Mouse (Mus musculus) embryonic facial prominence, embryonic 13.5 days (tissue): Measurements from ENCODE around the gene Kansl1l. TPM values are rescaled to one million over a fixed set of nuclear protein-coding genes. Genes with fewer than 3 reads are reported as not detected.
A peak's percentile ranks its signal among the peaks of the same experiment; 100 is the strongest.
"Not testable (repeated sequence)": the region's sequence is repeated elsewhere in the genome, so short reads cannot be mapped to it uniquely, and the experiment has no call there.

ENCODE experiments used
- ATAC-seq: fragments of 200-750 bp; cut with Nextera tagmentation; 2 replicates; pipeline ENCODE4 v1.8.0; 2017; ENCODE audit warnings: low read depth; ENCODE audit not compliant: insufficient number of reproducible peaks, insufficient read depth, low FRiP score, low TSS enrichment
- H3K27ac ChIP-seq: fragments of 300-500 bp; sonication (generic); 2 replicates; pipeline ENCODE4 v1.5.1; 2015; ENCODE audit warnings: moderate library complexity, mild to moderate bottlenecking, inconsistent platforms
- H3K27me3 ChIP-seq: fragments of 300-500 bp; sonication (generic); 2 replicates; pipeline ENCODE4 v1.6.1; 2015; ENCODE audit warnings: mild to moderate bottlenecking, inconsistent platforms
- H3K36me3 ChIP-seq: fragments of 300-500 bp; sonication (generic); 2 replicates; pipeline ENCODE4 v1.6.1; 2015; ENCODE audit warnings: mild to moderate bottlenecking, inconsistent platforms
- H3K4me1 ChIP-seq: fragments of 300-500 bp; sonication (generic); 2 replicates; pipeline ENCODE4 v1.6.1; 2015; ENCODE audit warnings: inconsistent platforms
- H3K4me2 ChIP-seq: fragments of 300-500 bp; sonication (generic); 2 replicates; pipeline ENCODE4 v1.6.1; 2015; ENCODE audit warnings: moderate library complexity, mild to moderate bottlenecking, inconsistent platforms
- H3K4me3 ChIP-seq: fragments of 300-500 bp; sonication (generic); 2 replicates; pipeline ENCODE4 v1.5.1; 2015; ENCODE audit warnings: mild to moderate bottlenecking, inconsistent platforms
- H3K9ac ChIP-seq: fragments of 300-500 bp; sonication (generic); 2 replicates; pipeline ENCODE4 v1.6.1; 2015; ENCODE audit warnings: mild to moderate bottlenecking, inconsistent platforms
- H3K9me3 ChIP-seq: fragments of 300-500 bp; sonication (generic); 2 replicates; pipeline ENCODE4 v1.6.1; 2016; ENCODE audit warnings: inconsistent platforms
- WGBS: fragments of 180-500 bp; shearing (Covaris S2); methylation state at CpG from one replicate; pipeline ENCODE4 v1.1.7; 2015; ENCODE audit warnings: mixed read lengths; 5-methylcytosine and 5-hydroxymethylcytosine counted together
- polyA plus RNA-seq: library from polyadenylated mRNA; unstranded; fragments of >200 nt; fragmentation: Nextera tagmentation; extraction: Ambion mirVana; gene quantifications from 2 replicates; pipeline ENCODE4 v1.2.1, GENCODE M21; 2015

Gene Kansl1l
- polyA plus RNA-seq, 1 experiment from 2014 or later: 21.7 TPM

DNA sequence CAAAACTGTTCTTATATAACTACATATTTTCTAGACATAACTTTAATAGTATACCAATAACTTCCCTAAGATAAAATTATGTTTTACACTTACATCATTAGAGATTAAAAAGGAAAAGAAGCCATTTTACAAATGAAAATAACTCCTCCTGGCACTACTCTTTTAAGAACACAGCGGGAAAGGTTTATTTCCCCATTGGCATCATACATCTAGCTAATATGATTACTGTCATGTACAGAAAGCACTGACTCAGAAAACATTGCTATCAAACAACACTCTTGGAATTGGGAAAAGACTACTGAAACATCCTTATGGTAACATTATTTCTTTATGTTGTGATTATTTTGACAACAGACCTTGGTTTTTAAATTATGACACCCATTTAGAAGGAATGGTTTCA, 48.6 kb downstream of the Kansl1l start:
- WGBS: 91% methylated on average over 1 of the region's 1 CpGs
- Histone ChIP-seq H3K4me3 (no peak overlapping the region), H3K4me2 (no peak overlapping the region), H3K4me1 (no peaks in the 10 kb centered on the region), H3K9me3 (no peaks in the 10 kb centered on the region; the same call in 1 of the 2 replicates), H3K27ac (no peak overlapping the region), H3K27me3 (no peaks in the 10 kb centered on the region), H3K9ac (no peak overlapping the region), H3K36me3 (peaks cover 33% of the 10 kb centered on the region)
- no peak for ATAC-seq

DNA sequence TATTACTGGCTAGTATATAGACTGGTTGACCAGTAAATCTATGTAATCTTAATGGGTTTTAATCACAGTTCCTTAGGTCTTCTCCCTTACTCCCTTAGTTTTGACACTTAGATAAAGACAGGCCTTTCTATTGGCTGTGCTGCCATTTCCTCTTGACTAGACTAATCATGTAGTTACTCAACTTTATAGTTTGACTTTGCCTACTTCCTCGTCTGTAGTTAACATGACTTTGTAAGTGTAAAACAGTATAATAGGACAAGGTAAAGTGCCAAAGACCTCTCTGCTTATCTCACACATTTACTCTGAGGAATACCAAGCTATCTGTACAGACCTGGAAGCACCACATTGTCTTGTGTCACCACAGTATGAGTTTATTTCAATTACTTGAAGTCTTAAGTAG, 86.8 kb downstream of the Kansl1l start:
- Histone ChIP-seq H3K9ac (no peak overlapping the region), H3K27ac (no peak overlapping the region)
- WGBS: 74% methylated on average over 1 of the region's 1 CpGs

DNA sequence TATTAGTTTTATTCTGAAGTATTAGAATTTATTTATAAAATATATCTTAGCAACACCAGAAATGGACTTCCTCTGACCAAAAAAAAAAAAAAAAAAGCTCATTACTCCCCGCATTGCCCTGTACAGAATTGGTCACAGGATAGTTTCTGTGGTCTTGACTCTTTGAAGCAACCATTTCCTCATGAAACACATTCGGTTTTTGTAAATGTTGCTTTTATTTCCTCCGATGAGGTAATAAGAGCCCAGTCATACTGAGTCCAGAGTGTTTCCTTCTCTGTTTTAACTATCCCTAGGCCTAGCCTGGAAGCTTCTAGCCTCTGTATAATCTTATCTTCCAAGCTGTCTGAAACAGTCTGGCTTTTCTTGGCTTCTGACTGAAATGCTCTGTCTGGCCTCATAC, 104.5 kb downstream of the Kansl1l start:
- Histone ChIP-seq H3K4me1 (no peaks in the 10 kb centered on the region), H3K36me3 (peaks cover 51% of the 10 kb centered on the region)

More for the DNA sequence above, 86.8 kb downstream of the Kansl1l start:
- ATAC-seq: no peak
- Histone ChIP-seq H3K9me3 (no peaks in the 10 kb centered on the region), H3K4me3 (no peak overlapping the region), H3K36me3 (peaks cover 30% of the 10 kb centered on the region), H3K4me1 (no peaks in the 10 kb centered on the region), H3K4me2 (no peak overlapping the region), H3K27me3 (no peaks in the 10 kb centered on the region)

DNA sequence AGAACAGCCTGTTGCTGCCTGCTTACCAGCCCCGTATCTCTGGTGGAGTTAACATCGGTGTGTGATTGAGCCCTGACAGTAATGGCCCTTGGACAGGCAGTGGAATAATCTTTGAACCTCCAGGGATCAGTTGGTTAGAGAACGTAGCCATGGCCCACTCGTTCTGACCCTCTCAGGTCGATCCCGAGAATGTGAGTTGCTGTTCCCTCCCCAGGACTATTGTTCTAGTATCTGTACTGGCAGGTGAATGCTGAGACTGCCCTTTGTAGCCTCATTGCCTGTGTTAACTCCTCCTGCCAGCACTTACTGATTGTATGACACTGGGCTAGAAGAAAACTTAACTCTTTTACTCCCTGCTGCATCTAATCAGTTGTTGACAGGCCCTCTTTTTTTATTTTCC, 112.8 kb downstream of the Kansl1l start:
- Histone ChIP-seq H3K36me3 (peaks cover 24% of the 10 kb centered on the region), H3K27me3 (no peaks in the 10 kb centered on the region), H3K4me2 (no peak overlapping the region), H3K27ac (no peak overlapping the region), H3K4me3 (no peak overlapping the region), H3K9me3 (no peaks in the 10 kb centered on the region), H3K9ac (no peak overlapping the region), H3K4me1 (peaks cover 6% of the 10 kb centered on the region)
- 76% methylated on average over 6 of the region's 6 CpGs for WGBS
- no peak for ATAC-seq

More for the DNA sequence above, 104.5 kb downstream of the Kansl1l start:
- no peak overlapping the region for H3K27ac ChIP-seq
- no peak overlapping the region for H3K4me2 ChIP-seq
- no peak for ATAC-seq
- no peaks in the 10 kb centered on the region for H3K27me3 ChIP-seq
- no peaks in the 10 kb centered on the region for H3K9me3 ChIP-seq
- no peak overlapping the region for H3K4me3 ChIP-seq
- no peak overlapping the region for H3K9ac ChIP-seq
- 85% methylated on average over 3 of the region's 3 CpGs for WGBS

DNA sequence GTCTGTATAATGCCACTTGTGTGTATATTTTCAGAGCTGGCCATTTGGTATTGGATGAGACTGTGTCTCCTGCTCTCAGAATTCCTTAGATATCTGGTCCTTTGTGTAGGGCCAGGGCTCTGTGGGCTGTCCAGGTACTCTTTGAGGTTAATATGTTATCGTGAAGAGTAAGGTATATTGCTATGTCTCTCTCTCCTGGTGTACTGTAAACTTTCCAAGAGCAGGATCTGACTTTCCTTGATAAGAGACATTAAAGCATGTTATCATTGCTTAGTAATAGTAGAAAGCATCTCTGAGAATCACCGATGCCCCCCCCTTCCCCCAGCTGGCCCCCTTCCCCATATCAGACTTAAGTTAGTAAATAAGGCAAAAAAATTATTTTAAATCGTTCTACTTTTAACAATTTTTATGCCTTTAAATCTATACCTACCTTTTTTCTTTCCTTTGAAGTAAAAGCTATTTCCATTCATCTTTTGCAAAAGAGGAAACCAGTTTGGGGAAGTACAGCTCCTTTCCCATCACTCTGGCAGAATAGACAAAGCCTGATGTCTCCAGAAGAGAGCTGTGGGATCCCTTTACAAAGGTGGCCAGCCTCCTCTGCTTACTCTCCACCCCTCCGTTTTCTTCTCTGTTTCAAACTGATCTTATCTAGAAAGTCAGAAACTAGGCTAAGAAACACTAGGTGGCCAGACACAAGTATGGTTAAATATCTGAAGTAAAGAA, 114.6 kb downstream of the Kansl1l start:
- no peak overlapping the region for H3K9ac ChIP-seq
- ATAC-seq: no peak
- WGBS: 79% methylated on average over 4 of the region's 4 CpGs
- H3K27me3 ChIP-seq: no peaks in the 10 kb centered on the region
- H3K4me2 ChIP-seq: no peak overlapping the region
- H3K4me1 ChIP-seq: peaks cover 6% of the 10 kb centered on the region
- H3K4me3 ChIP-seq: no peak overlapping the region
- no peaks in the 10 kb centered on the region for H3K9me3 ChIP-seq
- H3K36me3 ChIP-seq: peaks cover 12% of the 10 kb centered on the region
- no peak overlapping the region for H3K27ac ChIP-seq

DNA sequence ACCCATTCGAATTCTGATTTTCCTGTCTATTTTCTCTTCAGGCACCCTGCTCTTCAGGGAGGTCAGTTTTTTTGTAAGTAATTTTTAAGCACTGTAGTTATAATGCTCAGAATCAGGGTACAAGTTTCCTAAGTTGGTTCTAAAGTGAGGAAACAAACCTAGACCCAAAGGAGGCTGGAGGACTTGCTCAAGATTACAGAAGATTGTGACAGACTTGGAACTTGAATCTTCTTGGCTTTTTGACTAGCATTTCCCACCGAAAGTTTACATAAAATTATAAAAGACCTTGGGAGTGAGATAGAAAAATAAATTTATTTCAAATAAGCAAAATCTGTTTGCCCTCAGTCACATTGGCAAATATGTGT, 115.8 kb downstream of the Kansl1l start:
- H3K27me3 ChIP-seq: no peaks in the 10 kb centered on the region
- peak overlapping the region; percentile 81 for H3K4me3 ChIP-seq
- no peaks in the 10 kb centered on the region for H3K9me3 ChIP-seq
- no peak for ATAC-seq
- H3K4me1 ChIP-seq: peaks cover 6% of the 10 kb centered on the region
- H3K9ac ChIP-seq: peak overlapping the region; percentile 81
- WGBS: 30% methylated on average over 2 of the region's 2 CpGs
- H3K4me2 ChIP-seq: peak overlapping the region; percentile 62
- no peak overlapping the region for H3K27ac ChIP-seq
- H3K36me3 ChIP-seq: peaks cover 3% of the 10 kb centered on the region

DNA sequence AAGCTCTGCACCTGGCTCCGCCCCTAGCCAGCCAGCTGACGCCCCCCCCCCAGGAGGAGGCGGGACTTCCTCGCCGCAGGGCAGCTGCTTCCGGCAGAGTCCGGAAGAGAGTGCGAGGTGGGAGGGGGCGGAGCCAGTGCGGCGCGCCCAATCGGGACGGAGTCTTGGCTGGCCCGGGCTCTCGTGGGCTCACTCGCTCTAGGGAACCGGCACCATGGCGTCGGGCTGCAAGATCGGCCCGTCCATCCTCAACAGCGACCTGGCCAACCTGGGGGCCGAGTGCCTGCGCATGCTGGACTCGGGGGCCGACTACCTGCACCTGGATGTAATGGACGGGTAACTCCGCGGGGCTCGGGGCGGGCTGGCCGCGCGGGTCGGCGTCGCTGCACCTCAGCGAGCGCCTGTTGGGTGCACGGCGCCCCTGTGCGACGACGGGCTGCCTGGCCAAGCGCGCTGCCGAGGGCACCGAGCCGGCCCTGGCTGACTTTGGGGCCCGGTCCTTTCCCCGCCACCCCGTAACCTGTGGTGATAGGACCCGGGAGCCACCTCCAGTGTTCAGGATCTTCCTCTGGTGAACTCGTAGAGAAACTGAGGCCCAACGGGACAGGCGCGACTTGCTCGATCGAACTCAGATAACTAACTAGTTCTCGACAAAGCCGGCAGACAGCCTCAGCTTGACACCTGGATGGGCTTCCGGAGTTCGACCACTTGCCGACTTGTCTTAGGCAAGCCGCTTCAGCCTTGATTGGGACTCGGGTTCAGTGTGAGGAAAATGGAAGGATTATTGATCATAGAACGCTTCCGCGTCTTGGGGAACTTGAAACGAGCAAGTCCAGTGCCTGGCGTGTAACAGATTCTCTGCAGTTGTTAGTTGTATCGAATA, 116.4 kb downstream of the Kansl1l start, which contains the start of gene Rpe:
Rpe (plus strand) TSS at position 139 of the 883 bp plus-strand sequence.
- H3K4me2 ChIP-seq: peak within 1 kb of the TSS; percentile 62
- peak within 1 kb of the TSS; percentile 81 for H3K9ac ChIP-seq
- peak within 1 kb of the TSS; percentile 82 for H3K27ac ChIP-seq
- WGBS: under 1% methylated on average over 73 of the region's 73 CpGs
- ATAC-seq: peak; percentile 99
- H3K36me3 ChIP-seq: no peaks in the 10 kb centered on the region
- peak within 1 kb of the TSS; percentile 81 for H3K4me3 ChIP-seq
- H3K9me3 ChIP-seq: no peaks in the 10 kb centered on the region
- H3K27me3 ChIP-seq: no peaks in the 10 kb centered on the region
- peaks cover 6% of the 10 kb centered on the region for H3K4me1 ChIP-seq

DNA sequence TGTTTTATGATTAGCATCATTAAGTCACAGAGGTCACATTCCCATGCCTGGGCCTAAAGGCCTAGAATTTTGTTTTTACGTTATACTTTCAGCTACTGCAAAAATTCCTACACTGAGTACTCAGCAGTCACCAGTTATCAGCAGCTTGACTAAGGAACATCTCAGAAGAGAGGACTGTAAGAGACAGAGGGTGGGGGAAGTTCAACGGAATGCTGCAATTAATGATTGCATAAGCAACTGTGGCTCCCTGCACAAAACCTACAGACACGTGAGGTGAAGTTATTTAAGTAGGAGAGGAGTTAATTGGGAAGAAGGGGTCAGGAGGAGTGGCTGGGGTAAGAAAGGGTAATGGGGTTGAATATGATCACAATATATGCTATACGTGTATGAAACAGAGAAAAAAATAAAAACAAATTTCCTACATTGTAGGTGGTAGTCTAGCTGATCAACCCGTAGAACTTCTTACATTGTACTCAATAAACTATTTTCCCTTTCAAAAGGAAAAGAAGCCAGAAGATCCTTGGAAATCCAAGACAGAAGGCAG, 117.1 kb downstream of the Kansl1l start:
- 45% methylated on average over 5 of the region's 5 CpGs for WGBS

DNA sequence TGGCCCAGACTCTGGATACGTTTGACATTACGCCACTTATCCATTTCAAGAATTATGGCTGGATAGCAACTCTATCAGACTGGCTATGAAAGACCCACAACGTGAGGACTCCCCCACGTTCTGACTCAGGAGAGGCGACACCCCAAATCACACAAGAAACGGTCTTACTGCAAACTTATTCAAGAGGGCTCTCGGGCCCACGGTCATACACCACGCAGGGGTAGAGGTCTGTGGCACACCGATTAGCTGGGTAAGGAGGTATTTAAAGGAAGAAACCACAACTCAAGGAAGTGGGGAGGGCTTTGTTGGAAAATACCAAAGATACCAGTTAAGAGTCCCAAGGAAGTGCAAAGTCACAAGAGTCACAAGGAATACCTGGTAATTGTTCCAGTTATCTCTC, 117.7 kb downstream of the Kansl1l start:
- not testable (repeated sequence) for H3K9me3 ChIP-seq, H3K4me2 ChIP-seq, H3K27ac ChIP-seq, H3K27me3 ChIP-seq, H3K36me3 ChIP-seq, H3K4me3 ChIP-seq, ATAC-seq, H3K4me1 ChIP-seq, H3K9ac ChIP-seq
- WGBS: 89% methylated on average over 10 of the region's 10 CpGs

More for the DNA sequence above, 117.1 kb downstream of the Kansl1l start:
- H3K9me3 ChIP-seq: no peaks in the 10 kb centered on the region
- H3K4me2 ChIP-seq: peak overlapping the region; percentile 62
- peaks cover 6% of the 10 kb centered on the region for H3K4me1 ChIP-seq
- no peaks in the 10 kb centered on the region for H3K27me3 ChIP-seq
- no peak overlapping the region for H3K9ac ChIP-seq
- no peak overlapping the region for H3K27ac ChIP-seq
- H3K4me3 ChIP-seq: peak overlapping the region; percentile 81
- peak; percentile 39; the same call in 1 of the 2 replicates for ATAC-seq
- no peaks in the 10 kb centered on the region for H3K36me3 ChIP-seq

DNA sequence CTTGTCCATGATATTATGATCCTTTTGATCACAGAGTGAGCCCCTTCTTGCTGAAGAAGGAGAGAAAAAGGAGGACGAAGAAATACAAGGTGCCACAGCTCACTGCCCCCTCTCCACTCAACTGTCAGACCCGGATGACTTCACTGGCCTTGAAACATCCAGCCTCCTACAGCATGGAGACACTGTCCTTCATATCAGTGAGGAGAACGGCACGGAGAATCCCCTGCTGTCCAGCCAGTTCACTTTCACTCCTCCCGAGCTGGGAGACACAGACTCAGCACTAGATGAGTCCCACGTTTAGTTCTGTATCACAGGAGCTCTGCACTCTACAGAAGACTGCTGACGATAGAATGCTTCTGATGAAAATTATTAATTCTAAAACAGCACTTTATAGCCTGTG, 122.1 kb downstream of the Kansl1l start:
- no peaks in the 10 kb centered on the region for H3K4me1 ChIP-seq
- H3K27me3 ChIP-seq: no peaks in the 10 kb centered on the region
- no peak for ATAC-seq
- H3K4me3 ChIP-seq: no peak overlapping the region
- WGBS: 72% methylated on average over 7 of the region's 7 CpGs
- H3K27ac ChIP-seq: no peak overlapping the region
- no peak overlapping the region for H3K4me2 ChIP-seq
- H3K9me3 ChIP-seq: no peaks in the 10 kb centered on the region
- H3K36me3 ChIP-seq: no peaks in the 10 kb centered on the region
- H3K9ac ChIP-seq: 0 out of 2 replicates have a peak overlapping the region, but pooled peaks have one; percentile 11

DNA sequence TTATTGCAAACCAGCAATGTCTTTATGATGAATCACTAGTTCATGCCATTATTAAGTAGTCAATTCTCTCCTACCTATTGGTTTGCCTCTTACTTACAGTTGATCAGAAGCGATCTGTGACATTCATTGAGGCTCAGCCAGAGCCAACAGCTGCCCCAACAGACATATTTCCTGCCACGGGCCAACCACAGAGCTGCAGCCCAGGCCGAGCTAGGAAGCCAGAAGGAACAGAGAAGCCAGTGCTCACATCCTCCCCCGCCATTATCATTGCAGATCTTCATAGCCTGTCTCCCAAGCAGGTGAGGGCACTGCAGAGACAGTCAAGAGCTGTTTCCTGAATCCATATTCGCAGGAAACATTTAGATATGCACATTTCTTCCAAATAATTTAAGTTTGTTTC, 123.1 kb downstream of the Kansl1l start:
- H3K9me3 ChIP-seq: no peaks in the 10 kb centered on the region
- ATAC-seq: no peak
- no peaks in the 10 kb centered on the region for H3K27me3 ChIP-seq
- H3K27ac ChIP-seq: no peak overlapping the region
- no peak overlapping the region for H3K4me3 ChIP-seq
- no peaks in the 10 kb centered on the region for H3K36me3 ChIP-seq
- no peaks in the 10 kb centered on the region for H3K4me1 ChIP-seq
- 76% methylated on average over 5 of the region's 5 CpGs for WGBS
- H3K4me2 ChIP-seq: no peak overlapping the region
- H3K9ac ChIP-seq: no peak overlapping the region
